Mouse (Mus musculus): ENCODE measurements around the gene Dkkl1. TPM values are rescaled to one million over a fixed set of nuclear protein-coding genes. Genes with fewer than 3 reads are reported as not detected.

Dkkl1 gene
- polyA plus RNA-seq, 1 experiment from 2014 or later, result 1.0 TPM

DNA sequence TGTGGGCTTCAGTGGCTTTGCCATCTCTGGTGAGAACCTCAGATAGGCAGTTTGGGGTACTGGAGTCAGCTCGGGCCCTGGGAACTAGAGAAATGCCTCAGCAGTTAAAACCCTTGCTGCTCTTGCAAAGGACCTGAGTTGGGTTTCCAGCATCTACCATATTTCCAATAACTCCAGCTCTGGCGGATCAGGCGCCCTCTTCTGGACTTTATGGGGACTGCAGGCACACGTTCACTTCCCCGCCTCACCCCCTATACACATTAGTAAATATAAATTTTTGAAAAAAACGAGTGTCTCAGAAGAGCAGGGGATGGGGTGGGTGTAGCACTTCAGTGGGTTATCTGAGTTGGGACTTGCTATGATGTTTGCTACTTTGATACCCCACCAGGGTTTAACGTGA lies 39.0 kb downstream of the Dkkl1 start:
- Histone ChIP-seq H3K4me1 (replicated peaks) (peaks cover 10% of the 10 kb centered on the region; the same call in 1 of the 2 replicates), H3K9ac (no peak overlapping the region), H3K9me3 (peaks cover 5% of the 10 kb centered on the region; the same call in 1 of the 2 replicates), H3K27ac (no peak overlapping the region), H3K27me3 (replicated peaks) (peaks cover 85% of the 10 kb centered on the region), H3K4me2 (replicated peaks) (no peak overlapping the region), H3K36me3 (no peaks in the 10 kb centered on the region), H3K4me3 (replicated peaks) (no peak overlapping the region)
- 54% methylated on average over 7 of the region's 7 CpGs for WGBS
- no peak for ATAC-seq

GRCm38 (mm10) chr7:45169495-45169894 lies 42.5 kb downstream of the Dkkl1 start:
- Histone ChIP-seq H3K4me1 (replicated peaks) (no peaks in the 10 kb centered on the region), H3K9me3 (peaks cover 5% of the 10 kb centered on the region; the same call in 1 of the 2 replicates), H3K27me3 (replicated peaks) (peaks cover 82% of the 10 kb centered on the region), H3K27ac (no peak overlapping the region), H3K4me3 (replicated peaks) (no peak overlapping the region), H3K9ac (no peak overlapping the region), H3K4me2 (replicated peaks) (no peak overlapping the region), H3K36me3 (no peaks in the 10 kb centered on the region)
- WGBS, result 91% methylated on average over 3 of the region's 3 CpGs
- ATAC-seq, result no peak

DNA sequence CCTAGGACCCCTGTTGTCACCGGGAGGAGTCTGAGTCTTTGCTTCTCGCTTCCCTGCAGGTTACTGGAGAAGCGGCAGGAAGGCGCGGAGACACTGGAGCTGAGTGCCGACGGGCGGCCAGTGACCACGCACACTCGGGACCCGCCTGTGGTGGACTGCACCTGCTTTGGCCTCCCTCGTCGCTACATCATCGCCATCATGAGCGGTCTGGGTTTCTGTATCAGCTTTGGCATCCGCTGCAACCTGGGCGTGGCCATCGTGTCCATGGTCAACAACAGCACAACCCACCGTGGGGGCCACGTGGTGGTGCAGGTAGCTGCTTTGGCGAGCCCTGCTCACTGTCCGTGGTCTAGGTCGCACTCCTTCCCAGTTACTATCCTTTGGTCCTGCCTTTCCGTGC lies 43.3 kb downstream of the Dkkl1 start:
- WGBS, result 8% methylated on average over 24 of the region's 24 CpGs
- H3K9ac ChIP-seq, result no peak overlapping the region
- no peak for ATAC-seq
- H3K4me3 ChIP-seq (replicated peaks), result no peak overlapping the region
- H3K27ac ChIP-seq, result no peak overlapping the region
- peaks cover 5% of the 10 kb centered on the region; the same call in 1 of the 2 replicates for H3K9me3 ChIP-seq
- H3K4me1 ChIP-seq (replicated peaks), result peaks cover 5% of the 10 kb centered on the region
- H3K27me3 ChIP-seq (replicated peaks), result peaks cover 83% of the 10 kb centered on the region
- no peaks in the 10 kb centered on the region for H3K36me3 ChIP-seq
- no peak overlapping the region for H3K4me2 ChIP-seq (replicated peaks)

DNA sequence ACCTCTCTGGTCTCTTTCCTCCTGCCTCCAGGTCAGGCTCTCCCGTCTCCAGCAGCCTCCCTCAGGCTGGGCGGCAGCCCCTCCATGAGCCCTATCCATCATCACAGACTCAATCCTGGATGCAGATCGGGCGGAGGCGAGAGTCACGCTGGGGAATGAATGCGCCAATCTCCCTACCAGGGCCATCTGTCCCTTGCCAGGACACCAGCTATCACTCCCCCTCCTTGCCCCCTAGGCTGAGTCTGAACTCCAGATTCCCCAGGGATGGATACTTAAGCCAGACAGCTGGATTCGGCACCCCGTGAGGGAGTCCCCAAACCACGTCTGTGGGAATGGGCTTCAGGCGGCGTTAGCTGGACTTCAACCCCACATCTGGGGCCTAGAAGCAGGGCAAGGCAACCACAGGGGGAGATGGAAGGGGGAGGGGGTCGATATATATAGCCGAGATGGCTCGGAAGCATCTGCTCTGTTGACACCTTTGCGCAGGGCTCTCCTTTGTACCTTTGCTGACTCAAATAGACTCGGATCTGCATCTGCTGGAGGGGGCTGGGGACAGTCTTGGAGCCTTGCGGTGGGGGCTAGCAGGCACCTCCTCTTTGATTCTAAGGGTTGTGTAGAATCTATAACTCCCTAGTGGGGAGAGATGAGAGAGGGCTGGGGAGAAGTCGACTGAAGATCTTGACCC lies 44.0 kb downstream of the Dkkl1 start:
- Histone ChIP-seq H3K27ac (no peak overlapping the region), H3K4me1 (replicated peaks) (peaks cover 7% of the 10 kb centered on the region), H3K4me2 (replicated peaks) (no peak overlapping the region), H3K27me3 (replicated peaks) (peaks cover 86% of the 10 kb centered on the region), H3K9ac (no peak overlapping the region), H3K9me3 (peaks cover 5% of the 10 kb centered on the region; the same call in 1 of the 2 replicates), H3K36me3 (no peaks in the 10 kb centered on the region), H3K4me3 (replicated peaks) (no peak overlapping the region)
- 4% methylated on average over 19 of the region's 19 CpGs for WGBS
- no peak for ATAC-seq

DNA sequence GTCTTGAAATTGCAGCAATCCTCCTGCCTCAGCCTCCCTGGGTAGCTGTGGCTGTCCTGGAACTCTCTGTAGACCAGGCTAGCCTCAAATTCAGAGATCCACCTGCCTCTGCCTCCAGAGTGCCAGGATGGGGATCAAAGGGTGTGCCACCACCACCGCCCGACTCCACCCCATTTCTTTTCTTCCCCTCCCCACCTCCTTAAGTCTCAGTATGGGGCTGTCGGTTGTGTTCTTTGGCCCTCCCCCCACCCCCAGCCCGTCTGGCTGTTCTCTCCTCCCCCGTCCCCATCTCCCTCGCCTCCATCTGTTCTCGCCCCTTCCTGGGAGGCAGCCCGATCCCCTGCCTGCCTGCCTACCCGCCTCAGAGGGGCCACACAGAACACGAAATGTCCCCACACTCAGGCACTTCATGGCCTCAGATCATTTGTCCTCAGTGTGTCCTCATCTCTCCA lies 45.0 kb downstream of the Dkkl1 start:
- Histone ChIP-seq H3K4me3 (replicated peaks) (no peak overlapping the region), H3K4me2 (replicated peaks) (no peak overlapping the region), H3K36me3 (no peaks in the 10 kb centered on the region), H3K27me3 (replicated peaks) (peaks cover 85% of the 10 kb centered on the region), H3K9me3 (peaks cover 5% of the 10 kb centered on the region; the same call in 1 of the 2 replicates), H3K4me1 (replicated peaks) (peaks cover 7% of the 10 kb centered on the region), H3K27ac (no peak overlapping the region), H3K9ac (no peak overlapping the region)
- ATAC-seq, result no peak
- 27% methylated on average over 10 of the region's 10 CpGs for WGBS

- Histone ChIP-seq H3K27ac (no peak overlapping the region), H3K4me2 (replicated peaks) (no peak overlapping the region), H3K36me3 (no peaks in the 10 kb centered on the region; the same call in 1 of the 2 replicates), H3K9me3 (peaks cover 5% of the 10 kb centered on the region; the same call in 1 of the 2 replicates), H3K9ac (no peak overlapping the region), H3K27me3 (replicated peaks) (peaks cover 76% of the 10 kb centered on the region), H3K4me3 (replicated peaks) (no peak overlapping the region), H3K4me1 (replicated peaks) (peaks cover 7% of the 10 kb centered on the region)
- no peak for ATAC-seq
- 51% methylated on average over 11 of the region's 11 CpGs for WGBS
Observed at GRCm38 (mm10) chr7:45165701-45166100, 46.2 kb downstream of the Dkkl1 start.

DNA sequence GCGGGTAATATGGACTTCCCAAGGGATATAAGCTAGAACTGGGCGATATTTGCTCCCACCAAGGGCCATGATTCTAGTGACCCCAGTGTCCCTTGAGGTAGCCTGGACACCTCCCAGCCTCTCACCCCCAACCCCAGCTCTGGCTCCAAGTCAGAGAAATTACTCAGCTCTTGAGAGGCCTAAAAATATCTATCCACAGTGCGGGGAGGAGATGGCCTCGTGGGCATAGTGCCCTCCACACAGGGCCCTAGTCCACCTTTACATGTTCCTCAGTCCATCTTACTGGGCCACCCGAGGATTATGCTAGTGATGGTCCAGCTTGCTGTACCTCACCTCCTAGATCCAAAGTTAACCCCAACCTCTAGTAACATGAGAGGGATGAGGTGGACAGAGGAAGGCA lies 47.1 kb downstream of the Dkkl1 start:
- H3K9ac ChIP-seq, result no peak overlapping the region
- ATAC-seq, result no peak
- no peak overlapping the region for H3K4me3 ChIP-seq (replicated peaks)
- H3K36me3 ChIP-seq, result no peaks in the 10 kb centered on the region; the same call in 1 of the 2 replicates
- H3K27ac ChIP-seq, result no peak overlapping the region
- peaks cover 73% of the 10 kb centered on the region for H3K27me3 ChIP-seq (replicated peaks)
- WGBS, result 64% methylated on average over 5 of the region's 5 CpGs
- H3K4me1 ChIP-seq (replicated peaks), result peaks cover 7% of the 10 kb centered on the region
- H3K4me2 ChIP-seq (replicated peaks), result no peak overlapping the region
- peaks cover 5% of the 10 kb centered on the region; the same call in 1 of the 2 replicates for H3K9me3 ChIP-seq

DNA sequence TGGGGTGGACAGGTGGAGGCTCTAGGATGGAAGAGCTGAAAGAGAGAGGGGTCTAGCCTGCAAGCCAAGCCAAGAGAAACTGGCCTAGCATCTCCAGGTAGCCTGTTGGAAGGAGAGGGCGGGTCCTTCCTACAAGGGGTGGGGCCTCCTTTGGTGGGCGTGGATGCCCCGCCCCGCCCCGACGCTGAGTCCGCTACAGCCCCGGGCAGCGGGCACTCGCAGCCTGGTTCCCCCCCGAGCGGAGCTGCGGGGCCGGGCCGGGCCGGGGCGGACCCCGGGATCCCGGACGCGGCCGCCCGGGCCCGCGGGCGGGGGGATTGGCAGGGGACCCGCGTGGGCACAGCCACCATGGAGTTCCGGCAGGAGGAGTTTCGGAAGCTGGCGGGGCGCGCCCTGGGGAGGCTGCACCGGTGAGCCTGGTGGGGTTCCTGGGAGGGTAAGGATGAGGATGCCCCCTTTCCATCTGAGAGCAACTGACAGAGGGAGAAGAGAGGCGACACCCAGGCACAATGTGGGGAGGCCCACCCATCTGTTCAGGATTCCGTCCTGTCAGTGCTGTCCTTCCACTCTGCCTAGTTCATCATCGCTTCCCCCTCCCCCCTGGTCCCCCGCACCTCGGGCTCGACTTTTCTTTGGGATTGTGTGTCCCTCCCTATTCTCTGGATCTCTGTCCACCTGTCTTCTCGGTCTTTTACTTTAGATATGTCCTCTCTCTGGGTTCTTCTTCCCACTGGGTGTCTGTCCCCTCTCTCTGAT lies 48.0 kb downstream of the Dkkl1 start, which contains the start of gene Slc17a7:
Gene Slc17a7 (plus strand): TSS at position 215 of the 756 bp plus-strand sequence.
- WGBS, result under 1% methylated on average over 37 of the region's 41 CpGs
- Histone ChIP-seq H3K36me3 (no peaks in the 10 kb centered on the region; the same call in 1 of the 2 replicates), H3K4me1 (replicated peaks) (peaks cover 7% of the 10 kb centered on the region), H3K4me2 (replicated peaks) (peak within 1 kb of the TSS; percentile 95), H3K4me3 (replicated peaks) (peak within 1 kb of the TSS; percentile 47), H3K9me3 (no peaks in the 10 kb centered on the region), H3K9ac (peak within 1 kb of the TSS; percentile 50), H3K27me3 (replicated peaks) (peaks cover 64% of the 10 kb centered on the region), H3K27ac (no peak within 1 kb of the TSS)
- peak; percentile 55; the same call in 1 of the 2 replicates for ATAC-seq

GRCm38 (mm10) chr7:45162996-45163615 lies 48.8 kb downstream of the Dkkl1 start:
- ATAC-seq, result no peak
- H3K27ac ChIP-seq, result no peak overlapping the region
- H3K4me3 ChIP-seq (replicated peaks), result no peak overlapping the region; the same call in 1 of the 2 replicates
- H3K4me2 ChIP-seq (replicated peaks), result peak overlapping the region; percentile 95; the same call in 1 of the 2 replicates
- peaks cover 3% of the 10 kb centered on the region; the same call in 1 of the 2 replicates for H3K36me3 ChIP-seq
- peaks cover 7% of the 10 kb centered on the region for H3K4me1 ChIP-seq (replicated peaks)
- no peak overlapping the region for H3K9ac ChIP-seq
- 75% methylated on average over 9 of the region's 9 CpGs for WGBS
- peaks cover 56% of the 10 kb centered on the region for H3K27me3 ChIP-seq (replicated peaks)
- no peaks in the 10 kb centered on the region for H3K9me3 ChIP-seq

DNA sequence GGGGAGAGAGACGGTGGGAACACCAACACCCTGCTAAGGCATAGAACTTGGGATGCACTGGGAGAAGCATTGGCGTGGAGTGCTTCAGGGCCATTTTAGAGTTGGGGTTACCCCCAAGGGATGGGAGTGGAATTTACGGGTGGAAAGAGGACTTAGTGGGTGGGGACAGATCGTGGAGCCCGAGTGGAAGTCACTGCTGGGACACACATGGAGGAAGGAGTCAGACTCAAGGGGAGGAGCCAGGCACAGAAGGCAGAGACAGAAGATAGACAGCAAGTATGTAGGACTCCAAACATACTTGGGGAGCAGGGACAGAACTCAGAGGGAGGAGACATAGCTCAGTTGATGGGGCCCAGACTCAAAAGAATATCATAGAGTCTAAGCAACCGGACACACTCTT lies 49.4 kb downstream of the Dkkl1 start:
- Histone ChIP-seq H3K4me2 (replicated peaks) (peak overlapping the region; percentile 95), H3K36me3 (peaks cover 5% of the 10 kb centered on the region; the same call in 1 of the 2 replicates), H3K27ac (no peak overlapping the region), H3K9ac (no peak overlapping the region; the same call in 1 of the 2 replicates), H3K9me3 (no peaks in the 10 kb centered on the region), H3K27me3 (replicated peaks) (peaks cover 51% of the 10 kb centered on the region), H3K4me3 (replicated peaks) (peak overlapping the region; percentile 46), H3K4me1 (replicated peaks) (peaks cover 7% of the 10 kb centered on the region)
- no peak; the same call in 1 of the 2 replicates for ATAC-seq
- 26% methylated on average over 6 of the region's 6 CpGs for WGBS

DNA sequence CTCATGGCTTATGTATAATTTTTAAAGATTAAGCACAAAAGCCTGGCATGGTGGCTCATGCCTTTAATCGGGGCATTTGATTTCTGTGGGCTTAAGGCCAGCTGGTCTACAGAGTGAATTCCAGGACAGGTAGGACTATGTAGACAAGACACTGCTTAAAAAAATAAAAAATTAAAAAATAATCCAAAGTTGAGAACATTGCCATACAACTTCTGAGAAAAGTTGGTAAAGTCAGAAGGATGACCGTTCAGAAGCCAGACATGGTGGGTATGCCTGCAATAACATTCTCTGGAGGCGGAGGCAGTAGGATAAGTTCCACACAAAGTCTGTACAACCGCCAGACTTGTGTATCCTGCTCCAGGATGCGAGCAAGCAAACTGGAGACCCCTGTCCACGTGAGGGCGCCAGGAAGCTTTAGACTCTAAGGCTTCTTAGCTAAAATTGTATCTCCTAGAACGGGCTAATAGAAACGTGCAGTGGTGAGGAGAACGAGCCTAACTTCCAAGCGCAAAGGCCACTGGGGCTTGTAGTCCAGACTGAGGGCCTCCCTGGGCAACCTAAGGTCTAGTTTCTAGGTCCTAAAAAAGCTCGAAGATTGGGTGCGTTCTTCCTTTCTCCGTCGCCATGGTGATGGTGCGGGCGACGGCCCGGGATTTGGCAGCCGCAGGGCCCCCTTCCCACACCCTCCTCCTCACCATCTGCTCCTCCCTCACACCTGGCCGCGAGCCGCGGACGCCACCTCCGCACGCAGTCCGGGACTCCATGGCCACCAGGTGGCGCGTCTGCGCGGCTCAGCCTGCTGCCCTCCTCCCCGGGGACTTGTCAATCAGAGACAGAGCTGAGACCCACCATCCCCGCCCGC lies 50.1 kb downstream of the Dkkl1 start:
- Histone ChIP-seq H3K36me3 (peaks cover 6% of the 10 kb centered on the region; the same call in 1 of the 2 replicates), H3K27ac (no peak overlapping the region), H3K4me1 (replicated peaks) (peaks cover 7% of the 10 kb centered on the region), H3K27me3 (replicated peaks) (peaks cover 44% of the 10 kb centered on the region), H3K9ac (no peak overlapping the region; the same call in 1 of the 2 replicates), H3K4me3 (replicated peaks) (peak overlapping the region; percentile 46), H3K9me3 (no peaks in the 10 kb centered on the region), H3K4me2 (replicated peaks) (peak overlapping the region; percentile 95)
- ATAC-seq, result peak; percentile 90
- 4% methylated on average over 35 of the region's 35 CpGs for WGBS
